Mouse (Mus musculus): ENCODE data around the gene Zfp385a. TPM values are rescaled to one million over a fixed set of nuclear protein-coding genes. Genes with fewer than 3 reads are reported as not detected.
A peak's percentile ranks its signal among the peaks of the same experiment; 100 is the strongest.

Gene Zfp385a
- total and polyA plus RNA-seq, 3 experiments = 1.2 to 59.9 (median 2.7) TPM

GRCm38 (mm10) chr15:103272419-103273279 is 67.2 kb downstream of the Zfp385a start, which contains the start of gene Copz1:
Copz1 (plus strand) TSS chr15:103272714.
- in situ Hi-C loops (cut with MboI; ENCODE audit: low pct_ligation_motif_present, low pct_unique_long_range_greater_than_20kb, low sequenced_read_pairs) = no loop called here
- peaks cover 0 to 28% of the 10 kb centered on the region in 2 experiments; a peak in 2 of 4 replicates for H3K4me1 ChIP-seq (ENCODE audit: control insufficient read depth in 1 of 2, insufficient read depth in 2 of 2)
- no peaks in the 10 kb centered on the region for H3K27me3 ChIP-seq (replicated peaks)
- H3K79me2 ChIP-seq (replicated peaks; ENCODE audit: control insufficient read depth, extremely low read depth, insufficient read depth, poor library complexity, severe bottlenecking) = peaks cover 35% of the 10 kb centered on the region
- TF ChIP-seq ETS1 (conservative IDR thresholded peaks at IDR 0.05; ENCODE audit: low read depth, low read length) = no peak
- TF ChIP-seq NELFE (IDR thresholded peaks at IDR 0.05; ENCODE audit: low read depth, low read length) = peak; percentile 76
- peak; percentile 96 for TF ChIP-seq CHD2 (IDR thresholded peaks at IDR 0.05; ENCODE audit: low read length)
- peak; percentile 97 for TF ChIP-seq MXI1 (IDR thresholded peaks at IDR 0.05; ENCODE audit: low read depth, low read length)
- no peak for TF ChIP-seq EP300 (IDR thresholded peaks at IDR 0.05; ENCODE audit: low read length)
- no peak; the same call in 1 of the 2 replicates for TF ChIP-seq RAD21 (IDR thresholded peaks at IDR 0.05; ENCODE audit: low read depth, low read length)
- TF ChIP-seq POLR2A (IDR thresholded peaks at IDR 0.05; ENCODE audit: low read depth, low read length) = peak; percentile 91
- peak in 1 of 2 experiments; percentile 49; a peak in 2 of 4 replicates for TF ChIP-seq CTCF (conservative IDR thresholded peaks at IDR 0.05 in 1 of 2, IDR thresholded peaks at IDR 0.05 in 1 of 2; ENCODE audit: low read depth in 2 of 2, low read length in 2 of 2)
- TF ChIP-seq CHD1 (IDR thresholded peaks at IDR 0.05; ENCODE audit: low read depth, low read length) = no peak
- TF ChIP-seq TCF12 (IDR thresholded peaks at IDR 0.05; ENCODE audit: low read depth, low read length) = peak; percentile 75; the same call in 1 of the 2 replicates
- peak; percentile 96 for TF ChIP-seq USF2 (conservative IDR thresholded peaks at IDR 0.05; ENCODE audit: low read depth, low read length)
- TF ChIP-seq MAX (IDR thresholded peaks at IDR 0.05; ENCODE audit: low read length) = peak; percentile 98
- peak; percentile 97 for TF ChIP-seq ELF1 (IDR thresholded peaks at IDR 0.05; ENCODE audit: low read depth, low read length)
- TF ChIP-seq IRF4 (IDR thresholded peaks at IDR 0.05; ENCODE audit: low read depth, low read length) = 0 out of 2 replicates have a peak, but pooled peaks have one; percentile 27
- peak; percentile 88 for TF ChIP-seq ZMIZ1 (IDR thresholded peaks at IDR 0.05; ENCODE audit: low read depth, low read length)
- peak; percentile 90 for TF ChIP-seq SIN3A (IDR thresholded peaks at IDR 0.05; ENCODE audit: low read length)
- TF ChIP-seq HCFC1 (IDR thresholded peaks at IDR 0.05; ENCODE audit: low read depth, low read length) = peak; percentile 80
- TF ChIP-seq KAT2A (IDR thresholded peaks at IDR 0.05; ENCODE audit: insufficient replicate concordance, low read length) = peak; percentile 79; the same call in 1 of the 2 replicates
- 0 out of 2 replicates have a peak, but pooled peaks have one; percentile 11 for TF ChIP-seq MAZ (IDR thresholded peaks at IDR 0.05; ENCODE audit: low read depth, low read length)
- peak; percentile 95 for TF ChIP-seq USF1 (IDR thresholded peaks at IDR 0.05; ENCODE audit: low read depth, low read length)
- TF ChIP-seq NRF1 (IDR thresholded peaks at IDR 0.05; ENCODE audit: low read depth, low read length) = peak; percentile 52; the same call in 1 of the 2 replicates
- peak; percentile 86 for TF ChIP-seq MYC (IDR thresholded peaks at IDR 0.05; ENCODE audit: low read depth, low read length)
- TF ChIP-seq JUN (IDR thresholded peaks at IDR 0.05; ENCODE audit: insufficient read depth, low read depth, low read length) = no peak
- peak; percentile 84 for TF ChIP-seq POLR2AphosphoS2 (IDR thresholded peaks at IDR 0.05; ENCODE audit: low read depth, low read length)
- peak; percentile 83; the same call in 1 of the 2 replicates for TF ChIP-seq TBP (conservative IDR thresholded peaks at IDR 0.05; ENCODE audit: low read depth, low read length)
- TF ChIP-seq UBTF (IDR thresholded peaks at IDR 0.05; ENCODE audit: low read depth, low read length) = peak; percentile 100
- peak; percentile 100 for DNase-seq (ENCODE audit: extremely low read depth)
- H3K9me3 ChIP-seq (replicated peaks; ENCODE audit: low read length) = no peaks in the 10 kb centered on the region
- dilution Hi-C loops (cut with MboI; ENCODE audit: extremely low pct_ligation_motif_present, extremely low pct_unique_long_range_greater_than_20kb, low sequenced_read_pairs) = no loop called here
- peak within 1 kb of the TSS; percentile 99 for H3K4me2 ChIP-seq (ENCODE audit: insufficient read depth, low read depth, poor library complexity, severe bottlenecking)
- peak within 1 kb of the TSS; percentile 68 to 91 (median 74) for H3K4me3 ChIP-seq (replicated peaks in 1 of 3; ENCODE audit: low read depth in 2 of 3, low read length in 2 of 3, poor library complexity in 1 of 3)
- peaks cover under 1 to 10% of the 10 kb centered on the region in 2 experiments for H3K36me3 ChIP-seq (replicated peaks in 1 of 2; ENCODE audit: control insufficient read depth in 1 of 2, insufficient read depth in 1 of 2, low read length in 1 of 2)
- no peak within 1 kb of the TSS for H3K27ac ChIP-seq (ENCODE audit: insufficient read depth, low read depth)
- peak within 1 kb of the TSS; percentile 82 for H3K9ac ChIP-seq (ENCODE audit: insufficient read depth, low read depth)

All from CH12.LX (cell line).